Mouse (Mus musculus) small intestine, adult 2 months (tissue): Measurements from ENCODE around the gene Grm7. TPM values are rescaled to one million over a fixed set of nuclear protein-coding genes. Genes with fewer than 3 reads are reported as not detected.

Experiments used
- H3K27ac ChIP-seq: fragments of 200-500 bp; 2 replicates; pipeline ENCODE4 v1.5.1; 2012; ENCODE audit warnings: low read depth, low read length, control low read depth, inconsistent platforms; ENCODE audit not compliant: insufficient read depth
- H3K27me3 ChIP-seq: fragments of 200-500 bp; 2 replicates; pipeline ENCODE4 v1.6.1; 2012; ENCODE audit warnings: mild to moderate bottlenecking, moderate library complexity, low read length, inconsistent platforms; ENCODE audit not compliant: control insufficient read depth, insufficient read depth
- H3K36me3 ChIP-seq: fragments of 200-500 bp; 2 replicates; pipeline ENCODE4 v1.6.1; 2012; ENCODE audit warnings: mild to moderate bottlenecking, low read length, control low read depth, inconsistent platforms; ENCODE audit not compliant: control insufficient read depth, insufficient read depth
- H3K4me1 ChIP-seq: fragments of 200-500 bp; 2 replicates; pipeline ENCODE4 v1.6.1; 2012; ENCODE audit warnings: low read length, inconsistent platforms, mixed read lengths; ENCODE audit not compliant: control insufficient read depth, insufficient read depth, insufficient read length
- H3K4me3 ChIP-seq: fragments of 200-500 bp; 2 replicates; pipeline ENCODE4 v1.5.1; 2012; ENCODE audit warnings: low read depth, mild to moderate bottlenecking, control low read depth, inconsistent platforms, low read length, moderate library complexity
- CTCF ChIP-seq: fragments of 200-500 bp; IDR thresholded peaks from 2 replicates; pipeline ENCODE4 v1.5.1; 2012; ENCODE audit warnings: low read depth, mild to moderate bottlenecking, control low read depth, inconsistent platforms, low read length, moderate library complexity, mixed read lengths; ENCODE audit not compliant: insufficient replicate concordance, insufficient read length; ENCODE audit errors: extremely low read depth
- POLR2A ChIP-seq: fragments of 200-500 bp; IDR thresholded peaks from 2 replicates; pipeline ENCODE4 v1.6.1; 2012; ENCODE audit warnings: low read depth, mild to moderate bottlenecking, control low read depth, inconsistent platforms, low read length, moderate library complexity
- WGBS: fragments of 180-500 bp; shearing (Covaris S2); methylation state at CpG from one replicate; pipeline ENCODE4 v1.1.7; 2018; 5-methylcytosine and 5-hydroxymethylcytosine counted together
- polyA plus RNA-seq: library from polyadenylated mRNA; depleted of rRNA; stranded (reverse); fragments of >200 nt; gene quantifications from 2 replicates; pipeline ENCODE4 v1.2.3, GENCODE M21; 2012

Grm7 gene
- polyA plus RNA-seq, 1 experiment = 0.11 TPM

DNA sequence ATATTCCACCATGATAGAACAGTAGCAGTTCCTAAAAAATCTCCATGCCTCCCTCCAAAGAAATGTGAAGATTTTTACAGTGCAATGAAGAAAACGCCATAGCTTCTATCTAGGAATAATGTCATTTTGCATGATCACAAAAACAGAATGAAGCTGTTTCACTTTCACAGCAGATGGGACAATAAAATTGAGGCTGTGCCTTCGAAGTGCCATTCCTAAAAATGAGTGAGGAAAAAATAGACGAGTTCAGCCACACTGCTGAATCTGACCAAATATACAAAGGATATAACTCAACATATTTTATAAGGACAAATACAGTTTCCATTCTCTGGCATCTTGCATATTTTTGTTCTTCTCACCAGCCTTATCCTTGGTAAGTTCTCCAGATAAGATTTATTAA lies 439.2 kb downstream of the Grm7 start:
- Histone ChIP-seq H3K4me3 (no peak overlapping the region), H3K27ac (no peak overlapping the region), H3K27me3 (no peaks in the 10 kb centered on the region), H3K4me1 (no peaks in the 10 kb centered on the region), H3K36me3 (no peaks in the 10 kb centered on the region)
- 69% methylated on average over 3 of the region's 3 CpGs for WGBS
- TF ChIP-seq POLR2A (no peak), CTCF (no peak)

- WGBS = 78% methylated on average over 1 of the region's 1 CpGs
- Histone ChIP-seq H3K27me3 (no peaks in the 10 kb centered on the region), H3K4me1 (no peaks in the 10 kb centered on the region), H3K36me3 (no peaks in the 10 kb centered on the region), H3K4me3 (no peak overlapping the region), H3K27ac (no peak overlapping the region)
- TF ChIP-seq CTCF (no peak), POLR2A (no peak)
Observed at GRCm38 (mm10) chr6:111094818-111095217, 449.4 kb downstream of the Grm7 start.

DNA sequence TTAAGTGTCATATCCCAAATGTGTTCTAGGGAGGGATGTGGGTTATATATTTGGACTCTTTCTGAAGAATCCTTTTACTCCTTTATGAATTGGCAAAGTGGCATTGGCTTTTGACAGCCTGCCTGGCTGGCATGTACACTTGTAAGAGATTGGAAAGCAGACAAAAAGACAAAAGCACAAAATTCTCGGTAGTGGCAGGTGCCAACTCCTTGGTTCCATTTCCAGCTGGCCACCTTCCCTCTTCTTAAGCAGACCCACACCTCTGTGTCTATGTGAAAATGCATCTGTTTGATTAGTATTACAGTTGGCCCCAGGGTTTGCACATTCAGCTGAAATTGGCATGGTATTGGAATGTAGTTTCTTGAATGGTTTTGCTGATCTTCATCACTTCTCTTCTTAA lies 460.1 kb downstream of the Grm7 start:
- WGBS = 63% methylated on average over 1 of the region's 1 CpGs
- Histone ChIP-seq H3K4me1 (no peaks in the 10 kb centered on the region), H3K27me3 (no peaks in the 10 kb centered on the region), H3K36me3 (no peaks in the 10 kb centered on the region), H3K4me3 (no peak overlapping the region), H3K27ac (no peak overlapping the region)
- no peak for TF ChIP-seq POLR2A
- no peak for TF ChIP-seq CTCF

- TF ChIP-seq POLR2A = no peak
- TF ChIP-seq CTCF = no peak
- H3K4me1 ChIP-seq = no peaks in the 10 kb centered on the region
- 58% methylated on average over 1 of the region's 1 CpGs for WGBS
- no peaks in the 10 kb centered on the region for H3K27me3 ChIP-seq
- no peak overlapping the region for H3K4me3 ChIP-seq
- no peaks in the 10 kb centered on the region for H3K36me3 ChIP-seq
- no peak overlapping the region for H3K27ac ChIP-seq
Observed at GRCm38 (mm10) chr6:111161037-111161436, 515.7 kb downstream of the Grm7 start.

GRCm38 (mm10) chr6:111195333-111195732 lies 550.0 kb downstream of the Grm7 start:
- Histone ChIP-seq H3K36me3 (no peaks in the 10 kb centered on the region), H3K27ac (no peak overlapping the region), H3K4me3 (no peak overlapping the region), H3K27me3 (no peaks in the 10 kb centered on the region), H3K4me1 (no peaks in the 10 kb centered on the region)
- 82% methylated on average over 3 of the region's 3 CpGs for WGBS
- TF ChIP-seq CTCF (no peak), POLR2A (no peak)

DNA sequence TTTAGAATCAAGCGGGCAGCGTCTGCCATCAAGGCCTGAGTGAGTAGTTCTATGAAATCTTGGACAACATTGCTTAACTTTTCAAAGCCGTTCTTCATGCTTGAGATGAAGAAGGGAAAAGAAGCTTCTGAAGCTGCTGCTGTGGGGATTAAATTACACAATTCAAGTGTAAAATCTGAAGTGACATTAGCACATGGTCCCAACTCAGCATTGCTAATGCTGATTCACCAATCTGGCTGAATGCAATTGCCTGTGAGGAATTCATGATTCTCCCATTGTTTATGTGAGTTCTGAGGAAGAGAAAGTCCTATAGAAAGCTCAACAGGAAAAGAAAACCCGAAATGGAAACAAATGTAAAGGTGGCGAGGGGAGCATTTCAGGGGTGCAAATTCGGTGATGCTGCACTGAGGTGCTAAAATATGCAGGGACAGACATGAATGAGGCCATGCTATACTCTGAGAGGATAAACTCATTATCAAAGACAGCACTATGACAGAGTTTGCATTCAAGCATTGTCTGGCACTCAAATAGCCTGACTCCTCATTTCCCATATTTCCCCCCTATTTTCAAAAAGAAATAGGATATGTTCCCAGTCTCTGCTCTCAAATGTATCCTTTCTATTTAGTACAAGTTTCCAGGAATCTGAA lies 575.8 kb downstream of the Grm7 start:
- WGBS = 71% methylated on average over 6 of the region's 6 CpGs

GRCm38 (mm10) chr6:111255215-111255614 lies 609.8 kb downstream of the Grm7 start:
- no peak for TF ChIP-seq POLR2A
- no peak for TF ChIP-seq CTCF
- no peak overlapping the region for H3K27ac ChIP-seq
- no peak overlapping the region for H3K4me3 ChIP-seq
- no peaks in the 10 kb centered on the region for H3K36me3 ChIP-seq
- H3K27me3 ChIP-seq = no peaks in the 10 kb centered on the region
- 77% methylated on average over 5 of the region's 5 CpGs for WGBS
- H3K4me1 ChIP-seq = no peaks in the 10 kb centered on the region

More for the DNA sequence above, 575.8 kb downstream of the Grm7 start:
- no peak overlapping the region for H3K27ac ChIP-seq
- H3K4me1 ChIP-seq = no peaks in the 10 kb centered on the region
- H3K4me3 ChIP-seq = no peak overlapping the region
- H3K27me3 ChIP-seq = no peaks in the 10 kb centered on the region
- TF ChIP-seq POLR2A (no peak), CTCF (no peak)
- H3K36me3 ChIP-seq = no peaks in the 10 kb centered on the region
